Mouse (Mus musculus) bone marrow, adult 2 months (tissue): Measurements from ENCODE around the gene Ythdc1. TPM values are rescaled to one million over a fixed set of nuclear protein-coding genes. Genes with fewer than 3 reads are reported as not detected.
"Not testable (repeated sequence)": the region's sequence is repeated elsewhere in the genome, so short reads cannot be mapped to it uniquely, and the experiment has no call there.

ENCODE experiments used
- H3K27ac ChIP-seq: fragments of 200-500 bp; 2 replicates; pipeline ENCODE4 v1.5.1; 2012; ENCODE audit warnings: low read depth, mild to moderate bottlenecking, control low read depth, inconsistent platforms, low read length; ENCODE audit not compliant: control insufficient read depth, poor library complexity, insufficient read depth
- H3K4me1 ChIP-seq: fragments of 200-500 bp; 2 replicates; pipeline ENCODE4 v1.6.1; 2011; ENCODE audit warnings: low read length; ENCODE audit not compliant: control insufficient read depth, insufficient read depth
- H3K4me3 ChIP-seq: fragments of 200-500 bp; replicated peaks from 2 replicates; pipeline ENCODE3; 2011; ENCODE audit warnings: mild to moderate bottlenecking, low read depth, low read length, control low read depth; ENCODE audit not compliant: control insufficient read depth
- CTCF ChIP-seq: fragments of 200-500 bp; IDR thresholded peaks from 2 replicates; pipeline ENCODE4 v1.5.1; 2011; ENCODE audit warnings: low read length, control low read depth; ENCODE audit not compliant: control insufficient read depth, insufficient read depth
- POLR2A ChIP-seq: fragments of 200-500 bp; IDR thresholded peaks from 2 replicates; pipeline ENCODE4 v1.6.1; 2011; ENCODE audit warnings: low read depth, mild to moderate bottlenecking, control low read depth, low read length, borderline replicate concordance; ENCODE audit not compliant: control insufficient read depth
- WGBS: fragments of 180-500 bp; shearing (Covaris S2); methylation state at CpG from one replicate; pipeline ENCODE4 v1.1.7; 2018; 5-methylcytosine and 5-hydroxymethylcytosine counted together
- polyA plus RNA-seq: library from polyadenylated mRNA; stranded (reverse); fragments of >200 nt; gene quantifications from 2 replicates; pipeline ENCODE4 v1.2.4, GENCODE M21; 2011; ENCODE audit warnings: low replicate concordance; ENCODE audit not compliant: missing spikeins, insufficient read depth, insufficient read length

The Ythdc1 gene
- polyA plus RNA-seq, 1 experiment: 92.2 TPM

DNA sequence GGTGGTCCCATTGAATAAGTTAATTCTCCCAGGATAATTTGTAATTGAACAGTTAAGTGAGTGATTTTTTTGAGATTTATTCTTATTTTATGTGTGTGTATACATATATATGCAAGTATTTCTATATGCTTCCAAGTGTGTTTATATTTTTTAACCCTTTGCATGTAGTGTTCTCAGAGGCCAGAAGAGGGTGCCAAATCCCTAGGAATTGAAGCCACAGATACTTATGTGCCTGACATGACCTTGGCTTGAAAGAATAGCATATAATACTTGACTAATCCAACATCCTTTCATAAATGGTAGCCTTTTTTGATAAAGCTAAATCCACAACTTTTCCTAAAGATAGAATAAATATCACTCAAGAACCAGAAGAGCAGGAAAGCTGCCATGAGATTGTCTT lies 46.1 kb downstream of the Ythdc1 start:
- Histone ChIP-seq H3K4me1 (no peaks in the 10 kb centered on the region), H3K4me3 (no peak overlapping the region)
- no peak for TF ChIP-seq POLR2A
- no peak for TF ChIP-seq CTCF

DNA sequence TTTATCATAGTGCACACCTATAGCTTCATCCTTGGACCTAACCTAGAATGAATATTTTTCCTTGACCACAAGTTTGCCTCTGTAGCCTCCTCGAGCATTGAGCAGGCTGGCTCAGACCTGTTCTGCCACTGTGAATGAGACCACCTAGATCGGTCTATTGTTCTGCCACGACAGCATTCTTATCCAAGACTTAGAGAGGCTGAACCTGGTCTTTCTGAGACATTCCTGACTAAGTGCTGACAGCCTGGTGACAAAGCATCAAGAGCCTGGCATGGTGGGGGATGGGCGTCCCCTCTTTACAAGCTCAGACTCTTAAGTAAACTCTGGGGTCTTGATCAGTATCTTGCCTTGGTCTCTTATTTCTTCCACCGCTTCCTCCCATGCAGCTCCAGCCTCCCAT lies 47.6 kb downstream of the Ythdc1 start:
- Histone ChIP-seq H3K27ac (no peak overlapping the region), H3K4me1 (no peaks in the 10 kb centered on the region), H3K4me3 (no peak overlapping the region)
- WGBS: 73% methylated on average over 5 of the region's 5 CpGs
- no peak for TF ChIP-seq CTCF

More for the DNA sequence above, 46.1 kb downstream of the Ythdc1 start:
- no peak overlapping the region for H3K27ac ChIP-seq

DNA sequence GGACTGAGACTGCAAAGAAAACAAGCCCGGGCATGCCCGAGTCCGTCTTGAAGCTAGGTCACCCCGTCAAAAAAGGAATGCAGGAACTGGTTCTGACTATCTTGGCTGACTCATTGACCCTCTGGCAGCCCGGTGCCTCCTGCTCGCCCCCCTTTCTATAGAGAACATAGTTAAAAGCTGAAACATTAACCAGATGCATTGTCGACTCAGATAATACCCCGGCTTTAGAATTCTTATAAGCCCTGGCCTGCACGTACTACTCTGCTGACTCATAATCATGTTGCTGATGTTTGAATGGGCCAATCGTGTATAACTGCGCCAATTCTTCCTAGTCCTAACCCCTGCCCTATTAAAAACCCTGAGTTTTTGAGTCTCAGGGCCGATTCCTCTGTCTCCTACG lies 52.5 kb downstream of the Ythdc1 start:
- 85% methylated on average over 13 of the region's 13 CpGs for WGBS
- H3K4me3 ChIP-seq, H3K4me1 ChIP-seq, H3K27ac ChIP-seq: not testable (repeated sequence)

DNA sequence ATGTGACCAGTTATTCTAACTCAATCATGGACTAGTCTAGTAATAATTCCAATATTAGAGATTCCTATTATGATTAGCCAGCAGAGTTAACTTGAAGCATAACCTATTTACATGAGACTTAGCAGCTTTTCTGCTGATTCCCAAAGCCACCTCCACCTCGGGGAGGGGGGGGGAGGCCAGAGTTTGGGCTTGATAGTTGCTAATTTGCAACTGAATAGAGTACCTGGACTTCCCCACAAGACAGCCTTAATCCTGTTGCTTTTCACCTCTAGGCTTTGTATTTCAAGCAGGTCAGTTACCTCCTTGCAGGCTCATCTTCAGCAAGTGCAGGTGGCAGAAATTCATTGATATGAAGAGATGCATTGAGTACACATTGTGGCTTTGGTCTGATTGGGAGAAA lies 53.7 kb downstream of the Ythdc1 start:
- no peak for TF ChIP-seq CTCF
- WGBS: 35% methylated on average over 1 of the region's 1 CpGs

DNA sequence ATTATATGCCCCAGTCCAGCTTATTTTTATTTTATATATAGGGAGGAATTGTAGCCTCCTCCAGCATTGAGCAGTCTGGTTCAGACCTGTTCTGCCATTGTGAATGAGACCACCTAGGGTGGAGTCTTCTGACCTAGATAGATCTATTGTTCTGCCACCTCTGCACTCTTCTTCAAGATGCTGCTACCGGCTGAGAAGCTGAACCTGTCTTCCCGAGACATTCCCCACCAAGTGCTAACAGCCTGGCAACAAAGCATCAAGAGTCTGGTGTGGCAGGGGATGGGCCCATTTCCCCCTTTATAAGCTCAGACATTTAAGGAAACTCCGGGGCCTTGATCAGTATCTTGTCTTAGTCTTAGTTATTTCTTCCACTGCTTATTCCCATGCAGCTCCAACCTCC lies 54.3 kb downstream of the Ythdc1 start:
- no peak overlapping the region for H3K4me3 ChIP-seq
- TF ChIP-seq POLR2A: no peak
- no peak for TF ChIP-seq CTCF
- no peak overlapping the region for H3K27ac ChIP-seq
- no peaks in the 10 kb centered on the region for H3K4me1 ChIP-seq
- 46% methylated on average over 3 of the region's 3 CpGs for WGBS

More for the DNA sequence above, 53.7 kb downstream of the Ythdc1 start:
- H3K27ac ChIP-seq: no peak overlapping the region
- no peak overlapping the region for H3K4me3 ChIP-seq
- no peaks in the 10 kb centered on the region for H3K4me1 ChIP-seq

DNA sequence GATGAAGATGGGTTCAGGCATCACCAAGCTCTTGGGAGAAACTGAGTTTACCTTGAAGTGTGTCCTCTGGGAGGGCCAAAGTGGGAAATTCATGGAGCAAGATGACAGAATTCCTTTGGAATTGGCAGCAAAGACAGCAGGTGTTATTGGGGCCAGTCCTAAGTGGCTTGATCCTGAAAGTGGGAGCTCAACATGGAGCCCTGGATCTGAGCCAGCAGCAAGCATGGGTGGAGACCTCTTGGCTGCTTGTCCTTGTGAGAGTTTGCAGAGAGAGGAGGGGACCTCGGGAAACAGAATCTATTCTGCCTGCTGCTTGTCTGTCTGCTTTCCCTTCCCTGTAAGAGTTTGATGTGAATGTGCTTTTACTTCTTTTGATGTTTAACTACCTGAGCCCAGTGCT lies 67.9 kb downstream of the Ythdc1 start:
- Histone ChIP-seq H3K4me1 (no peaks in the 10 kb centered on the region), H3K4me3 (no peak overlapping the region), H3K27ac (no peak overlapping the region)
- 26% methylated on average over 1 of the region's 1 CpGs for WGBS
- no peak for TF ChIP-seq CTCF
- no peak for TF ChIP-seq POLR2A

Other genes with a start within 250 kb of the Ythdc1 start
- not detected in 2 replicates for gene Tmprss11f, start 171.8 kb upstream of the Ythdc1 start, polyA plus RNA-seq
- not detected in 2 replicates for gene Tmprss11b, start 127.9 kb upstream of the Ythdc1 start, polyA plus RNA-seq
- not detected in 2 replicates for gene Tmprss11e, start 58.4 kb upstream of the Ythdc1 start, polyA plus RNA-seq
- gene Ugt2b34, start 102.7 kb downstream of the Ythdc1 start, polyA plus RNA-seq: 0.34 and 1.4 TPM in 2 replicates
- 1.4 TPM in 1 of 2 replicates, not detected in the other for gene Ugt2b1, start 122.3 kb downstream of the Ythdc1 start, polyA plus RNA-seq
- 0.75 TPM in 1 of 2 replicates, not detected in the other for gene Ugt2b35, start 196.6 kb downstream of the Ythdc1 start, polyA plus RNA-seq